19 mouse cellular contexts compared by ENCODE assay signal in genomic region chr3:122021029-122021652, GRCm38 (mm10). TPM values are rescaled to one million over a fixed set of nuclear protein-coding genes. Genes with fewer than 3 reads are reported as not detected.
"Had no signal": no experiment of that assay in that cellular context is flagged by ENCODE, and none has a peak within 500 bp of the region (broad histone marks: within the 10 kb centered on the region; RNA-seq: fewer than 3 reads in every experiment).

No protein-coding gene starts in this region.

- H3K4me2 ChIP-seq: liver, embryonic 12.5 days; midbrain, embryonic 11.5 days; midbrain, embryonic 13.5 days; neural tube, embryonic 13.5 days; neural tube, embryonic 15.5 days had no signal

- ATAC-seq: liver, embryonic 12.5 days; midbrain, embryonic 13.5 days; midbrain, embryonic 16.5 days had no signal

- H3K9ac ChIP-seq: liver, embryonic 12.5 days; liver, embryonic 14.5 days; midbrain, embryonic 13.5 days; neural tube, embryonic 13.5 days; neural tube, embryonic 15.5 days had no signal

- H3K4me1 ChIP-seq: liver, embryonic 12.5 days; midbrain, embryonic 13.5 days; neural tube, embryonic 13.5 days; neural tube, embryonic 15.5 days had no signal

- H3K27me3 ChIP-seq: liver, embryonic 12.5 days; midbrain, embryonic 13.5 days; neural tube, embryonic 13.5 days; neural tube, embryonic 15.5 days had no signal

- H3K9me3 ChIP-seq: liver, embryonic 12.5 days; midbrain, embryonic 13.5 days; neural tube, embryonic 13.5 days; neural tube, embryonic 15.5 days had no signal

- DNase-seq: lung, adult 18-20 months; lung, postnatal 10 days; retina, postnatal 1 day; right cerebral cortex, adult 18-20 months; right cerebral cortex, postnatal 25 days; right cerebral cortex, postnatal 4 days; spleen, adult 18-20 months; thymus, adult 18-20 months; thymus, postnatal 14 days; thymus, postnatal 36 days had no signal

- H3K27ac ChIP-seq: liver, embryonic 12.5 days; liver, embryonic 14.5 days; midbrain, embryonic 13.5 days; neural tube, embryonic 13.5 days; neural tube, embryonic 15.5 days had no signal

- H3K4me3 ChIP-seq: liver, embryonic 12.5 days; midbrain, embryonic 13.5 days; myocyte; neural tube, embryonic 13.5 days; neural tube, embryonic 15.5 days had no signal

- H3K36me3 ChIP-seq: liver, embryonic 12.5 days; midbrain, embryonic 13.5 days; neural tube, embryonic 13.5 days; neural tube, embryonic 15.5 days had no signal

RNA-seq across cellular contexts. Expression of gene Abca4, which starts 23.1 kb away (rescaled TPM):
- total RNA-seq: megakaryocyte-erythroid progenitor cell, adult 5-6 weeks had no signal
